In genomic region chr13:18717185-18717584, GRCm38 (mm10) we compare ENCODE assay signal across 1 mouse cellular context.
A peak's percentile ranks its signal among the peaks of the same experiment; 100 is the strongest.
TF ChIP-seq lines count a peak whose summit lies in the region.

Gene Vps41, plus strand, starts transcription at chr13:18717286.

TF ChIP-seq in CH12.LX, 34 proteins besides CTCF, POLR2A, EP300 and RAD21 (continued from another document):
- TF ChIP-seq ETS1 (conservative IDR thresholded peaks at IDR 0.05; ENCODE audit: low read depth, low read length) (no peak), CHD1 (IDR thresholded peaks at IDR 0.05; ENCODE audit: low read depth, low read length) (no peak), UBTF (IDR thresholded peaks at IDR 0.05; ENCODE audit: low read depth, low read length) (no peak), ZMIZ1 (IDR thresholded peaks at IDR 0.05; ENCODE audit: low read depth, low read length) (no peak), MAFK (IDR thresholded peaks at IDR 0.05; ENCODE audit: insufficient replicate concordance, low read length) (no peak), KAT2A (IDR thresholded peaks at IDR 0.05; ENCODE audit: insufficient replicate concordance, low read length) (peak; percentile 97), SMC3 (IDR thresholded peaks at IDR 0.05; ENCODE audit: low read depth, low read length) (no peak), SIN3A (IDR thresholded peaks at IDR 0.05; ENCODE audit: low read length) (peak; percentile 98), ZKSCAN1 (IDR thresholded peaks at IDR 0.05; ENCODE audit: borderline replicate concordance, low read depth, low read length) (no peak), HCFC1 (IDR thresholded peaks at IDR 0.05; ENCODE audit: low read depth, low read length) (peak; percentile 98)
TF ChIP-seq in CH12.LX: peak in this region for 14.
